Mouse (Mus musculus) liver, postnatal 0 days (tissue): ENCODE results near the gene Vdr.

Experiments
- CTCF ChIP-seq: sonication (generic); IDR thresholded peaks from 2 replicates; pipeline ENCODE4 v1.5.1; 2016; ENCODE audit warnings: antibody characterized with exemption, low read depth
- EP300 ChIP-seq: IDR thresholded peaks from 2 replicates; pipeline ENCODE4 v1.6.1; 2016; ENCODE audit warnings: antibody characterized with exemption, low read depth, mild to moderate bottlenecking

DNA sequence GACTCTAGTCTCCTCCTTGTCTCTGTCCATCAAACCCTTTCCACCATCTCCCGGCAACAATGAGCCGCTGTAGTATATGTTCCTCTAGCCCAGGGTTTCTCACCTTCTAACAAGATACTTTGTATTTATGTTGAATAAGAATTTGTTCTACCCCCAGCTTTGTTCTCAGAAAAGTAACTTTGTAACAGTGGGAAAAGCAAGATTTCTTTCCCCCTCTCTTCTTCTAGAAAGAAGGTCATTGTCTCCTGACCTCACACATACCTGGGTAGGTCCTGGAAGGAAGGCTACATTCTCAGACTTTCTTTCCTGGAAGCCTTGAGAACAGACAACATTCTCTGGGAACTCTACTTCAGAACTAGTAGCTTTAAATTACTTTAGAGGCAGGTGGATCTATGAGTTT, at the start of gene Vdr:
- TF ChIP-seq EP300 (no peak), CTCF (no peak)
